Mouse (Mus musculus) inflammation-experienced regulatory T-cells, adult 6 months (primary cell): ENCODE measurements at regions not wholly inside any gene's neighbourhood (a gene's known extent, or its start where the extent isn't known, plus 50 kb on each side); places are given as distances from the start of the nearest gene placed in this dataset.

Experiments
- ATAC-seq: one replicate; pipeline ENCODE4 v1.8.0; 2017

- ATAC-seq, result no peak
These were observed 1512.2 kb upstream of the Gm6569 start for GRCm38 (mm10) chr15:72322127-72322526.

DNA sequence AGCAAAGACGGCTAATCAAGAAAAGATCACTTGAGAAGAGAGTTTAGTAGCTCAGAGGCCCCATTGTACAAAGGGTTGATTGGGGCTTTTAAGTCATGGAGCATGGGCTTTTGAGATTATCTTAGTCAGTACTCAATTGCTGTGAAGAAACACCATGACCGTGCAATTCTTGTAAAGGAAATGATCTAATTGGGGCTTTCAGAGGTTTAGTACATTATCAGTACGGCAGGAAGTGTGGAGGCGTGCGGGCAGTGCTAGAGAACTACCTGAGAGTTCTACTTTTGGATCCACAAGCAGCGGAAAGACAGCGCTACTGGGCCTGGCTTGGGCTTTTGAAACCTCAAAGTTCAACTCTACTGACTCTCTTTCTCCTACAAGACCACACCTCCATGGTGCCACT, 1511.2 kb upstream of the Gm6569 start:
- ATAC-seq, result peak; percentile 86

- ATAC-seq, result no peak
These were observed 1503.1 kb upstream of the Gm6569 start for GRCm38 (mm10) chr15:72331262-72331661.

GRCm38 (mm10) chr15:72334497-72334896, 1499.9 kb upstream of the Gm6569 start:
- ATAC-seq, result no peak

DNA sequence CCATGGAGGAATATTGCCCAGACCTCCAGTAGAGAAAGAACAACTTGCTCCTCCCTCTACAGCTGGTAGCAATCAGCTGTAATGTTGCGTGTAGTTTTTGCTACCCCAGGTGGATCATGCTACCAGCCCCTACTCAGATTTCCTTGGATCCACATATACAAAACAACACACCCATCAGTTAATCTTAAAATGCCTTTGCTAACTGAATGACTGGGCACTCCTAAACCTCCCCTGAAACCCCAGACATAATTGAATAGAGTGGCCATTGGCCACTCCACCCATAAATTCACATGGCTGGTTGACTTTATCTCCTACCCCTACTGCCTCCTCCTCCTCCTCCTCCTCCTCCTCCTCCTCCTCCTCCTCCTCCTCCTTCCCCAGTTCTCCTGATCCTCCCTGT, 1494.7 kb upstream of the Gm6569 start:
- no peak for ATAC-seq

GRCm38 (mm10) chr15:72341991-72342390, 1492.4 kb upstream of the Gm6569 start:
- no peak for ATAC-seq

DNA sequence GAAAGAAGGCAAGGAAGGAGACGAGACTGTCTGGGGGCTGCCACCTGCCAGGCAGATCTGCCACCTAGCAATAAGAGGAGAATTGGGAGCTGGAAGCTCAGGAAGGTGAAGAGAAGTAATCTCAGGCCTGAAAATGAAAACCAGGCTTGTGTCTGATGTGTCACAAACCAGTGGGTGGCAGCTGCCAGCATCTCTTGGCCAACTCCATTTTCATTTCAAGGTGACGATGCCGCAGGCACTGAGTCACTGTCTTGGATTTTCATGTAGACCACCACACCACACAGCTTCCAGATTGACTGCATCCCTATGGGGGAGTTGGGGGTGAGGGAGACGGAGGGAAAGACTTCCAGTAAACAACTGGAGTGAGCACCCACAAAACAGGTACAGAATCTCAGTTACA, 1491.9 kb upstream of the Gm6569 start:
- no peak for ATAC-seq

- ATAC-seq, result no peak
These were observed 1490.6 kb upstream of the Gm6569 start for GRCm38 (mm10) chr15:72343794-72344193.

DNA sequence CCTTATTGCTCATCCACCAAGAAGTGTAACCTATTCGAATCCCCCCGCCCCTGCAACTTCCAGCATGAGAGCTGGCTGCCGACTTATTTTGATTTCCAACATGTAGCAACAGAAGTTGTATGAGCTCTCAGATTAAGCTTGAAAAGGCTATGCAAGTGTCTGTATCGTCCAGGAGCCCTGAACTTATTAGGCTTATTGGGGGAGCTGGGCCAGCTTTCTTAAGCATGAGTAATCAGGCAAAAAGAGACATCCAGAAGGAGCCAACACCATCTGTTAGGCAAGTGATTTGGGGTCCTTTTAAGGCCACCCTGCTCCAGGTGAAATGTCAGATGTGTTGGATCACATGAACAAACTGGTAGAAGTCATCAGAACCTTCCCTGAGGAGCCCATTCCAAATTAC, 1481.0 kb upstream of the Gm6569 start:
- ATAC-seq, result no peak

DNA sequence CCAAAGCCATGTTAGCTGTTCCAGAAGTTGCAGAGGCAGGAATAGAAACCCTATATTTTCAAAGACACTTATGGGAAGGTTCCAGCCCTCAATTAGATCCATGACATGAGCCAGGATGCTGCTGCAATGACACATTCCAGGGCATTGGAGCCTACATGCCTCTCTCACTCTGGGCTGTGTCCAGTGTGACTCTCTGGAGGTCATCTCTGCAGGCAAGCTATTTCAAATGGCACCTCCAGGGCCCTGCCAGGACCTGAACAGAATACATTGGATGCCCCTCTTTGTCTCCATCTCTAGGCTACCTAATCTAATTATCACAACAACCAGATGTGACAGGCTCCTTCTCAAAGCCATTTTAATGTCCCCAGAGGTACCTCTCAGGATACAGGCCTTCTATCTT, 1478.7 kb upstream of the Gm6569 start:
- no peak for ATAC-seq

GRCm38 (mm10) chr15:72359636-72360035, 1474.7 kb upstream of the Gm6569 start:
- ATAC-seq, result no peak

- ATAC-seq, result no peak
These were observed 1474.3 kb upstream of the Gm6569 start for GRCm38 (mm10) chr15:72360049-72360448.

GRCm38 (mm10) chr15:72360463-72361030, 1473.8 kb upstream of the Gm6569 start:
- no peak for ATAC-seq

DNA sequence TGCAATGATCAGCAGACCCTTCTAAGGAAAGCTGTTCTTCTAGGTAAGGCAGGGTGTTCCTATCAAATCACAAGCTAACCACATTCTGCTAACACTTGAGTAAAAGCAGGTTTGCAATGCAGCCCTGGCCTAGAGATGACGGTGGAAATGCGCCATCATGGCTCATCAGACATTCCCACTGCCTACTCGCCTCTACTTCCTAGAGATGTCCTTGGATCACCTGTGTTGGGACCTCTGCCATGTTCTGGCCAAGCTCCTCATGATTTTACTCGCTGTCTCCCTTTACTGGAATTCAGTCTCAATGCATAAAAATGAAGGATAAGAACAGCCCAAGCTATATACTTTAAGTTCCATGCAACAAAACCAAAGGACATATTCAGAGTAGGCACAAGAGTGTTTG, 1461.3 kb upstream of the Gm6569 start:
- no peak for ATAC-seq

- ATAC-seq, result no peak
These were observed 1457.2 kb upstream of the Gm6569 start for GRCm38 (mm10) chr15:72377201-72377600.

GRCm38 (mm10) chr15:72379291-72379690, 1455.1 kb upstream of the Gm6569 start:
- no peak for ATAC-seq

DNA sequence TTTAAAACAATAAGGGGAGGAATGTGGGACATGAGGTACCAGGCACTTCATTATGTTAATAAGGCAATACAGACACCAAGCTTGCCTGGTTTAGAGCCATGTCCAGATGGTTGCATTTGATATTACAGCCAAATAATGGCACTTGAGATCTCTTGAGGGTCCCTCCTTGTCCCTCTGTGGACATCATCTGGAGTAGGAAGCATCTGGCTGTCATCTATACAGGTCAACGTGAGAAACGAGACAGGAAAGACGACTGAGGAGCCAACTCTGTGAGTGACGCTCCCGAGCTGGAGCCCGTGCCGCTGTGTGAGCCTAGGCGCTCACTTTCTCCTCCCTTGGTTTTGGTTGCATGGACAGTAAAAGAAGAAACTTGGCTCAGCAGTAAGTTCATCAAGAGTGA, 1453.2 kb upstream of the Gm6569 start:
- no peak for ATAC-seq

DNA sequence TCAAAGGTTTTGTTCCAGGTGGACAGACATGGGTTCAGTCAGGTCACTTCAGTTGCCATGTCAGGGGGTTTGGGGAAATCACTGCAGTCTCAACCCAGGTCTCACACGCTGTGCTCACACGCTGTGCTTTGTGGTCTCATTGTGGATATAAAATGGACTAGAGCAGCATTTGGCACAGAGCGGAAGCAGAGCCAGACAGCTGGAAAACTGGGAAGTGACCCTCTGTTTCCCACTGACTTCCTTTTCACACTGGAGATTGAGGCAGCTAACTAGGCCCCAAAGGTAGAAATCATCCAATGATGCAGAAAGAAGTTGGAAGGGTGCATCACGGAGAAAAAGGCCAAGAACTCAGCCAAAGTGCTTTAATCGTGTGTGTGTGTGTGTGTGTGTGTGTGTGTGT, 1452.6 kb upstream of the Gm6569 start:
- ATAC-seq, result no peak

- ATAC-seq, result no peak
These were observed 1451.8 kb upstream of the Gm6569 start for GRCm38 (mm10) chr15:72382521-72382920.

DNA sequence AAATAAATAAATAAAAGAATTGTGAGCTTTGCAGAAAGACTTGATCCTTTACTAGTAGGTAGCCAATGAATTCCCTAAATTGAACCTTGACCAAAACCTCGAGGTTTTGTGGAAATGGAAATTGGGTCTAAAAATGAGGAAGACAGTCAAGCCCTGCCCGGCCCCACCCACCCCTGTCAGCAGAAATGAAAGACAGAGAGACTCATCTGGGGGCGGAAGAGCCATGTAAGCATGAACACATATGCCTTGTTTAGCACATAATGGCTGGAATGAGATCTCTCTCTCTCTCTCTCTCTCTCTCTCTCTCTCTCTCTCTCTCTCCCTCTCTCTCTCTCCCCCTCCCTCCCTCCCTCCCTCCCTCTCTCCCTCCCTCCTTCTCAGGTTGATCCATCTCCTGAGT, 1451.3 kb upstream of the Gm6569 start:
- no peak for ATAC-seq

DNA sequence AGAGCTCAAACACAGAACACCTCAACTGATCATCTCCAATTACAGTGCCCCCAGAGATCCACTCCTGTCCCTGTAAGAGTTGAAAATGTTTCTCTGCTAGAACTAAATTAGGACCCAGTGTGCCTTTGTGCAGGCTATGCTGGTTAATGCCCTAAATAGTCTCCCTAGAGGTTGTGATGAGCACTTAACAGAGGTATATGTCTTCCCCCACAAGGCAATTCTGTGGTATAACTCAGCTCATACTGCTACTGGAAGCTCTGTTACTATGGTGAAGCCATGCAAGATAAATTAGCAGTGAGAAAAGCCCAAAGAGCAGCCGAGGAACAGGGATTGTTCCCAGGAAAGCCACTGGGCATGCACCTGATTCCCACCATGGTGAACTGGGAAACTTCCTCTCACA, 1450.9 kb upstream of the Gm6569 start:
- ATAC-seq, result no peak

- no peak for ATAC-seq
These were observed 1441.1 kb upstream of the Gm6569 start for GRCm38 (mm10) chr15:72393226-72393625.

DNA sequence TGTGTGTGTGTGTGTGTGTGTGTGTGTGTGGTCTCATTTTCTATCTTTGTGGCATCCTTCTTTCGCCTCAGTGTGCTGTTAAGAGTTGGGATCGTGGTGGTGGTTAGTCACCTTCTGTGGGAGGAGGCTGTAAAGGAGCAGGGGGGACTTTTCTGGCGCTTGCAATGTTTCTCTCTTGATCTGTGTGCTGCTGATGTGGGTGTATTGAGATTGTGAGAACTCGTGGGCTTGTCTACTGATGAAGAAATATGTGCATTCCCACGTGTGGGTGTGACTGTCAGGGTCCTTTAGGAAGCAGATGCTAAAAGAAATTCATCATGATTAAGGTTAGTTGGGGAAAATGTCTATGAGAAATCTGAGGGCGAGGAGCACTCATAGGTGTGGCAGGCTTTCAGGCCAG, 1422.4 kb upstream of the Gm6569 start:
- no peak for ATAC-seq
